Mouse (Mus musculus): ENCODE data around the gene 4933405L10Rik. TPM values are rescaled to one million over a fixed set of nuclear protein-coding genes. Genes with fewer than 3 reads are reported as not detected.

The 4933405L10Rik gene
- 0.25 TPM in 1 of 2 replicates, not detected in the other for polyA plus RNA-seq (2016; fragmentation: Nextera tagmentation; extraction: Ambion mirVana)

GRCm38 (mm10) chr8:105707498-105708403 is at the start of gene 4933405L10Rik, which contains the start of gene Enkd1:
Gene 4933405L10Rik (plus strand): TSS chr8:105707655.
Gene Enkd1 (minus strand): TSS chr8:105708210.
- Histone ChIP-seq H3K27ac (peak within 1 kb of the TSS; percentile 64; the same call in 1 of the 2 replicates), H3K27me3 (no peaks in the 10 kb centered on the region), H3K36me3 (peaks cover 19% of the 10 kb centered on the region), H3K4me2 (peak within 1 kb of the TSS; percentile 89), H3K4me1 (replicated peaks) (peaks cover 15% of the 10 kb centered on the region), H3K9ac (replicated peaks) (peak within 1 kb of the TSS; percentile 79), H3K4me3 (replicated peaks) (peak within 1 kb of the TSS; percentile 77), H3K9me3 (no peaks in the 10 kb centered on the region)
- WGBS: under 1% methylated on average over 54 of the region's 55 CpGs
- peak; percentile 77 for ATAC-seq (ENCODE audit: insufficient number of reproducible peaks, insufficient read depth, low FRiP score, low TSS enrichment, low read depth)

DNA sequence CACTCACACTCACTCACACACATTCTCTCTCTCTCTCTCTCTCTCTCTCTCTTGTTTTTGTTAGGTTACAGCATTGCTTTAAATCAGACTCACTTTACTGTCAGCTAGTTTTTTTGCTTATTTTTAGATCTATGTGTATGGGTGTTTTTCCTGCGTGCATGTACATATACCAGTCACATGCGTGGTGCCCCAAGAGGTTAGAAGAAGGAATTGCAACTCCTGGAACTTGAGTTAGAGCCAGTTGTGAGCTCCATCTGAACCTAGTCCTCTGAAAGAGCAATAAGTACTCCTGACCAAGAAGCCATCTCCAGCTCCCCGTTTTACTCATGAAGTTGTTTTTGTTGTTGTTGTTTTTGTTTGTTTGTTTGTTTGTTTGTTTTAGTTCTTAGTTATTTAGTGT is 46.3 kb upstream of the 4933405L10Rik start:
- Histone ChIP-seq H3K36me3 (peaks cover 41% of the 10 kb centered on the region), H3K9me3 (no peaks in the 10 kb centered on the region), H3K4me1 (replicated peaks) (no peaks in the 10 kb centered on the region), H3K9ac (replicated peaks) (no peak overlapping the region), H3K4me2 (no peak overlapping the region), H3K4me3 (replicated peaks) (no peak overlapping the region), H3K27me3 (no peaks in the 10 kb centered on the region), H3K27ac (no peak overlapping the region)
- no peak for ATAC-seq (ENCODE audit: insufficient number of reproducible peaks, insufficient read depth, low FRiP score, low TSS enrichment, low read depth)
- 87% methylated on average over 3 of the region's 3 CpGs for WGBS

DNA sequence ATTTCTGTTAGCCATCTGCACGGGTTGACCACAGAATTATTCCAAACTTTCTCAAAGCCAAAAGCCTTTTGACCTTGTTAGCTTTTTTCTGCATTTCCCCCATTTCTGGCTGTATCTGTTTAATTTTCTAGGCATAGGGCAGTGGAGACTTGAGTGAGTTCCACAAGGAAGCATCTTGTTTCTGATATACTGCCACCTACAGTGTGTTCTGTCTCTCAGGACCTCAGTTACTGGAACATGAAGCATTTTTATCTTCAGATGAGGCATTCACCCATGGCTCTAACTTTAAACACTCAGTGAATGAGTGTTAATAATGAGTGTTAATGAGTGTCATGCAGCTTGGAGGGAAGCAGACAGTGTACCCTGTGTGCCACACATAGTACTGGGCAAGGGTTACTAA is 29.6 kb upstream of the 4933405L10Rik start:
- Histone ChIP-seq H3K4me1 (replicated peaks) (no peaks in the 10 kb centered on the region), H3K27me3 (no peaks in the 10 kb centered on the region), H3K4me3 (replicated peaks) (no peak overlapping the region), H3K27ac (no peak overlapping the region), H3K36me3 (peaks cover 95% of the 10 kb centered on the region), H3K9ac (replicated peaks) (no peak overlapping the region), H3K4me2 (no peak overlapping the region), H3K9me3 (no peaks in the 10 kb centered on the region)
- no peak for ATAC-seq (ENCODE audit: insufficient number of reproducible peaks, insufficient read depth, low FRiP score, low TSS enrichment, low read depth)
- WGBS: 80% methylated on average over 1 of the region's 1 CpGs

DNA sequence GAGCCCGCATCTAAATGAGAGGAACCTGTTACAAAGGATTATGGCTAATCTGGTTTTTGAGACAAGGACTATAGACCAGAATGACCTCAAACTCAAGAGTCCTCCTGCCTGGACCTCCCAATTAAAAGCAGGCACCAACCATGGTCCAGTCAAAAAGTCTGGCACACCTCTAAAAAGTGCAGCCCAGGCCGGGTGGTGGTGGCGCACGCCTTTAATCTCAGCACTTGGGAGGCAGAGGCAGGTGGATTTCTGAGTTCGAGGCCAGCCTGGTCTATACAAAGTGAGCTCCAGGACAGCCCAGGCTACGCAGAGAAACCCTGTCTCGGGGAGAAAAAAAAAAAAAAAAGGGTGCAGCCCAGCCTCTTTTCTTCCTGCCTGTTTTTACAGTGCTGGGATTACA is 22.1 kb upstream of the 4933405L10Rik start:
- Histone ChIP-seq H3K4me2 (peak overlapping the region; percentile 48), H3K27me3 (0 out of 2 replicates have a peak, but pooled peaks cover 11% of the 10 kb centered on the region), H3K36me3 (peaks cover 43% of the 10 kb centered on the region), H3K27ac (no peak overlapping the region), H3K4me1 (replicated peaks) (peaks cover 9% of the 10 kb centered on the region), H3K9ac (replicated peaks) (no peak overlapping the region), H3K9me3 (no peaks in the 10 kb centered on the region), H3K4me3 (replicated peaks) (no peak overlapping the region)
- ATAC-seq (ENCODE audit: insufficient number of reproducible peaks, insufficient read depth, low FRiP score, low TSS enrichment, low read depth): no peak
- WGBS: 76% methylated on average over 7 of the region's 7 CpGs

DNA sequence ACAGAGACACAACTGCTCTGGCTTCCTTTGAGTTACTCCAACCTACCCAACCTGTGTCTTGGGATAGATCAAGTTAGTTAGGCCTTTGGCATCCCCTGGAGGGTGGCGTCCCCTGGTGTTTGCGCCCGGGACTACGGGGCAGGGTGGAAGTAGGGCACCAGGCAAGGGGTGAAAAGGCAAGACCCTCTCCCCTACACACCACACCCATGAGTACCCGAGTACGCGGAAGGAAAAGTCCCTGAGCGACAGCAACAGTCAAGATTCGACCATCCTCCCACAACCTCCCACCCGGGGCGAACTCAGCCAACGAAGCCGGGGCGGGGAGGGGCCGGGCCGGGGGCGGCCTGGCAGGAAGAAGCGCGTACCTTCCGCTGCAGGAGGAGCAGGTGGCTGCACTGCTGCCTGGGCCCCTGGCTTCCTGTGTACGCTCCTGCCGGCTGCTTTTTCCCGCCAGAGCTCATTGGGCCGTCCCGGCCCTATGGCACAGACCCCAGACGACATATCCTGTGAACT is 21.6 kb upstream of the 4933405L10Rik start, which contains the start of gene Carmil2:
Gene Carmil2, plus strand, starts transcription at position 479 of the 513 bp plus-strand sequence.
- H3K4me2 ChIP-seq: peak within 1 kb of the TSS; percentile 48
- 7% methylated on average over 26 of the region's 26 CpGs for WGBS
- peaks cover 38% of the 10 kb centered on the region for H3K36me3 ChIP-seq
- 0 out of 2 replicates have a peak, but pooled peaks cover 11% of the 10 kb centered on the region for H3K27me3 ChIP-seq
- peaks cover 9% of the 10 kb centered on the region for H3K4me1 ChIP-seq (replicated peaks)
- H3K9me3 ChIP-seq: no peaks in the 10 kb centered on the region
- no peak within 1 kb of the TSS for H3K9ac ChIP-seq (replicated peaks)
- peak; percentile 29; the same call in 1 of the 2 replicates for ATAC-seq (ENCODE audit: insufficient number of reproducible peaks, insufficient read depth, low FRiP score, low TSS enrichment, low read depth)
- H3K4me3 ChIP-seq (replicated peaks): peak within 1 kb of the TSS; percentile 19
- peak within 1 kb of the TSS; percentile 45; the same call in 1 of the 2 replicates for H3K27ac ChIP-seq

DNA sequence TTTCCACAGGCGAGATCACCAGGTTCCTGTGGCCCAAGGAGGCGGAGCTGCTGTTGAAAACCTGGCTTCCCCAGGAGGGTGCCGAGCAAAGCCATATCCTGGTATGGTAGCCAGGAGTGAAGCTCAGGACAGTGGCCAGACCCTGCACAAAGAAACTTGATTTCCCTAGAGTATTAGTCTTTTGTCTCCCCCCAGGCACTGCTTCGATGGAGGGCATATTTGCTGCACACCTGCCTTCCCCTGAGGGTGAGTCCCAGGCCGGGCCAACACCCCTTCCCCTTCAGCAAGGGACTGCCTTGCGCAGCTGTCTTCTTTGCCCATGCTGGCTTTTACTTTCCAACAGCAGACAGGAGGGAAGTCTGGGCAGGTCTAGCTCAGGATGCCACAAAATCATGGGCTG is 20.9 kb upstream of the 4933405L10Rik start:
- no peak for ATAC-seq (ENCODE audit: insufficient number of reproducible peaks, insufficient read depth, low FRiP score, low TSS enrichment, low read depth)
- WGBS: 65% methylated on average over 6 of the region's 6 CpGs
- H3K36me3 ChIP-seq: peaks cover 31% of the 10 kb centered on the region
- peak overlapping the region; percentile 48; the same call in 1 of the 2 replicates for H3K4me2 ChIP-seq
- 0 out of 2 replicates have a peak, but pooled peaks cover 11% of the 10 kb centered on the region for H3K27me3 ChIP-seq
- peak overlapping the region; percentile 45; the same call in 1 of the 2 replicates for H3K27ac ChIP-seq
- no peak overlapping the region for H3K4me3 ChIP-seq (replicated peaks)
- no peaks in the 10 kb centered on the region for H3K9me3 ChIP-seq
- peaks cover 9% of the 10 kb centered on the region for H3K4me1 ChIP-seq (replicated peaks)
- H3K9ac ChIP-seq (replicated peaks): no peak overlapping the region

- no peaks in the 10 kb centered on the region for H3K9me3 ChIP-seq
- no peak overlapping the region for H3K4me2 ChIP-seq
- peaks cover 9% of the 10 kb centered on the region for H3K4me1 ChIP-seq (replicated peaks)
- H3K27ac ChIP-seq: no peak overlapping the region
- no peak for ATAC-seq (ENCODE audit: insufficient number of reproducible peaks, insufficient read depth, low FRiP score, low TSS enrichment, low read depth)
- WGBS: 69% methylated on average over 8 of the region's 8 CpGs
- peaks cover 21% of the 10 kb centered on the region for H3K36me3 ChIP-seq
- no peak overlapping the region; the same call in 1 of the 2 replicates for H3K9ac ChIP-seq (replicated peaks)
- 0 out of 2 replicates have a peak, but pooled peaks cover 11% of the 10 kb centered on the region for H3K27me3 ChIP-seq
- no peak overlapping the region for H3K4me3 ChIP-seq (replicated peaks)
Observed at GRCm38 (mm10) chr8:105687512-105687911, 19.9 kb upstream of the 4933405L10Rik start.

DNA sequence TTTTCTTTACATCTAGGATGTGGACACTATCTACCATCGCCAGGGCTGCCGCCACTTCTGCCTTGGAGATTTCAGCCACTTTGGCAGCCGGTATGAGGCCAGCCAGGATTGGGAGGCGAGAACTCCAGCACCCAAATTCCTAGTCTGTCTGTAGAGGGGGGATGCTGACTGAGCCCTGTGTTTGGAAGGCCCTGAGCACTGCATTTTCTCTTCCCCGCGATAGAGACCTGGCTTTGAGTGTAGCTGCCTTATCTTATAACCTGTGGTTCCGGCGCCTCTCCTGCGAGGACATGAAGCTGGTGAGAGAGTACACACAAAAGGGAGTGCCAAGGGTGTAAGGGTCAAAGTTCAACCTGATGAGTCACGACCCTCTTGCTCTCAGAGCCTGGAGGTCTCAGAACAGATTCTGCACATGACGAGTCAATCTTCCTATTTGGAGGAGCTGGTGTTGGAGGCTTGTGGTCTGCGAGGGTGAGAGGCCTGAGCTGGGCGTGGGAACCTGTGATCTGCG is 19.2 kb upstream of the 4933405L10Rik start:
- WGBS: 65% methylated on average over 14 of the region's 14 CpGs
- no peak overlapping the region for H3K27ac ChIP-seq

GRCm38 (mm10) chr8:105689256-105689982 is 18.0 kb upstream of the 4933405L10Rik start:
- Histone ChIP-seq H3K9me3 (0 out of 2 replicates have a peak, but pooled peaks cover 6% of the 10 kb centered on the region), H3K9ac (replicated peaks) (no peak overlapping the region), H3K4me2 (no peak overlapping the region), H3K4me3 (replicated peaks) (no peak overlapping the region), H3K27me3 (peaks cover 23% of the 10 kb centered on the region), H3K27ac (no peak overlapping the region), H3K36me3 (0 out of 2 replicates have a peak, but pooled peaks cover 3% of the 10 kb centered on the region), H3K4me1 (replicated peaks) (peaks cover 20% of the 10 kb centered on the region)
- 61% methylated on average over 35 of the region's 35 CpGs for WGBS
- no peak for ATAC-seq (ENCODE audit: insufficient number of reproducible peaks, insufficient read depth, low FRiP score, low TSS enrichment, low read depth)

More for the DNA sequence above, 19.2 kb upstream of the 4933405L10Rik start:
- H3K9me3 ChIP-seq: 0 out of 2 replicates have a peak, but pooled peaks cover 6% of the 10 kb centered on the region
- no peak overlapping the region for H3K4me2 ChIP-seq
- H3K4me1 ChIP-seq (replicated peaks): peaks cover 9% of the 10 kb centered on the region
- no peak for ATAC-seq (ENCODE audit: insufficient number of reproducible peaks, insufficient read depth, low FRiP score, low TSS enrichment, low read depth)
- no peak overlapping the region for H3K9ac ChIP-seq (replicated peaks)
- H3K36me3 ChIP-seq: peaks cover 13% of the 10 kb centered on the region
- no peak overlapping the region for H3K4me3 ChIP-seq (replicated peaks)
- 0 out of 2 replicates have a peak, but pooled peaks cover 15% of the 10 kb centered on the region for H3K27me3 ChIP-seq

- H3K36me3 ChIP-seq: no peaks in the 10 kb centered on the region
- no peak overlapping the region for H3K9ac ChIP-seq (replicated peaks)
- peaks cover 29% of the 10 kb centered on the region for H3K27me3 ChIP-seq
- H3K27ac ChIP-seq: no peak overlapping the region
- H3K4me1 ChIP-seq (replicated peaks): peaks cover 23% of the 10 kb centered on the region
- WGBS: 85% methylated on average over 9 of the region's 9 CpGs
- no peak for ATAC-seq (ENCODE audit: insufficient number of reproducible peaks, insufficient read depth, low FRiP score, low TSS enrichment, low read depth)
- H3K4me2 ChIP-seq: no peak overlapping the region
- no peak overlapping the region for H3K4me3 ChIP-seq (replicated peaks)
- H3K9me3 ChIP-seq: 0 out of 2 replicates have a peak, but pooled peaks cover 6% of the 10 kb centered on the region
Observed at GRCm38 (mm10) chr8:105689983-105690360, 17.5 kb upstream of the 4933405L10Rik start.

All from limb, embryonic 12.5 days (tissue).